Mouse (Mus musculus): ENCODE results near the gene Actbl2. TPM values are rescaled to one million over a fixed set of nuclear protein-coding genes. Genes with fewer than 3 reads are reported as not detected.

Actbl2 gene
- polyA plus RNA-seq (2012; rRNA removed) = not detected in 2 replicates

DNA sequence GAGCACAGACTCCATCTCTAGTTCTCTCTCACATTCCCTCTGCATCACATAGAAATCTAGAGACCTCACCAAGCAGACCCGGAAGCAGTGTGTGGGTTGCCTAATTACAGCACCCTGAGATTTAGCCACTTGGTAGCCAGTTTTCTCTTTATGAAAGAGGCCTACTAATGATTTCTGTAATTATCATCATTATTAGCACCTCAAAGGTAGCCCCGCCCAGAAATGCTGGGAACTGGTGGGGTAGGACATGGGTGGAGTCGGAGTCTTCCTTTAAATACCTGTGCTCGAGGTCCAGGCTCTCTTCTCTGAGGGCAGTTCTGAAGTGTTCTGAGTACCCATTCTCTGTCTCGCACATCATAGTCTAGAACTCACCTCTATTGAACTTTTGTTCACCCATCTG, at the start of gene Actbl2:
Gene Actbl2 (plus strand): TSS at position 301 of the 400 bp plus-strand sequence.

Other genes starting within 250 kb of the Actbl2 start
- 17.8 and 17.9 TPM in 2 replicates for gene Gpbp1, start 235.1 kb downstream of the Actbl2 start, polyA plus RNA-seq (2012; rRNA removed)